Mouse (Mus musculus): ENCODE data around the gene Dixdc1. TPM values are rescaled to one million over a fixed set of nuclear protein-coding genes. Genes with fewer than 3 reads are reported as not detected.

The Dixdc1 gene
- 11.9 and 12.5 TPM in 2 replicates for polyA plus RNA-seq (2014; fragmentation: Nextera tagmentation; extraction: Ambion mirVana)

DNA sequence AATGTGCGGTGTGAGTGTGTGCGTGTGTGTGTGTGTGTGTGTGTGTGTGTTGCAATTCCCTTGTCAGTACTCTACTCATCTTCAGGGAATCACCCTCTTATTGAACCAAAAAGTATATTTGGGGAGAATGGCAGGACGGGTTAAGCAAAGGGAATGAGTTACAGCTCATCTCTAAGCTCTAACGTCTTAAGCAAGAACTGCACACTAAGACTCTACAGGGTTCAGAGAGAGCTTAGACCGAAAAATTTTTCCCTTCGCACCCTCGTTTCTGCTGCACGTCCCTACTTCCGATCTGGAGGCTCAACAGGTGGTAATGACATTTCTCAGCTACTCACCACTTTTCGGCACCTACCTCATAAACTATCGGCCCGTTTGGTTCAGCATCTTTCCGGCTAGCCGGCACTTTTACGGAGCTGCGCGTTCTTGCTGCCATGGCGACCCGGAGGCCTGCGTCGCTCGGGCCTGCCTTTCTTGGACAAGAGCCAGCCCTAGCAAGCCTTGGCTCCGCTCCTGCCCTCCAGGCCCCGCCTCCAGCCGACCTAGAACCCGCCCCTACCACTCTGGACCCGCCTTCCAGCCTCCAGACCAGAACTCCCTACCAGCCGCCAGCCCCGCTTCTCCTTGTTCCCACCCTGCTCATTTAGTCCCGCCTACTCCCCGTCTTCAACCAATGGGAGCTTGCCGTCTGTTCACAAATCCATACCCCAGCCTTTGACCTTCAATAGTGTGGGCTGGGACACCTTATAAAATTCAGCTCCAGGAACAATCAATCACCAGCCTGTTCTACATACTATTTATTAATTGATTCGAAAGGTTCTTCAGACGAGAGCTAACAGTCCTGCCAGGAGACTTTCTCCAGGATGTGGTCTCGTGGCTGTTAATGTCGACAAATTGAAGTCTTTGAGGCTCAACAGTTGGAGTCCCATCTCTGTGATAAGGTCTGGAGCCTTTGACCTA, at the start of gene Dixdc1:
Gene Dixdc1 (minus strand): TSS at position 604 of the 957 bp plus-strand sequence.
- H3K36me3 ChIP-seq (ENCODE audit: control insufficient read depth, insufficient read depth, low read length) = no peaks in the 10 kb centered on the region
- peak; percentile 97 for ATAC-seq (ENCODE audit: insufficient number of reproducible peaks, insufficient read depth, low FRiP score, low read depth)
- H3K27ac ChIP-seq (replicated peaks in 1 of 2; ENCODE audit: control insufficient read depth in 1 of 2, insufficient read depth in 1 of 2, low read depth in 2 of 2, low read length in 2 of 2) = peak within 1 kb of the TSS; percentile 45 to 67; a peak in 3 of 4 replicates
- peaks cover 0 to 17% of the 10 kb centered on the region in 2 experiments; a peak in 2 of 4 replicates for H3K4me1 ChIP-seq (ENCODE audit: control insufficient read depth in 2 of 2, insufficient read depth in 2 of 2, low read length in 2 of 2)
- no peaks in the 10 kb centered on the region for H3K27me3 ChIP-seq (ENCODE audit: control insufficient read depth, insufficient read depth, low read length)
- 11% methylated on average over 36 of the region's 36 CpGs for WGBS
- no peaks in the 10 kb centered on the region for H3K9me3 ChIP-seq (ENCODE audit: control insufficient read depth, low read length)
- peak within 1 kb of the TSS; percentile 70 for H3K4me2 ChIP-seq (ENCODE audit: low read length)
- no peak within 1 kb of the TSS; the same call in 1 of the 2 replicates for H3K9ac ChIP-seq (ENCODE audit: low read length)
- peak within 1 kb of the TSS; percentile 35 to 36 for H3K4me3 ChIP-seq (ENCODE audit: control insufficient read depth in 1 of 2, insufficient read depth in 1 of 2, low read depth in 1 of 2, low read length in 2 of 2)

DNA sequence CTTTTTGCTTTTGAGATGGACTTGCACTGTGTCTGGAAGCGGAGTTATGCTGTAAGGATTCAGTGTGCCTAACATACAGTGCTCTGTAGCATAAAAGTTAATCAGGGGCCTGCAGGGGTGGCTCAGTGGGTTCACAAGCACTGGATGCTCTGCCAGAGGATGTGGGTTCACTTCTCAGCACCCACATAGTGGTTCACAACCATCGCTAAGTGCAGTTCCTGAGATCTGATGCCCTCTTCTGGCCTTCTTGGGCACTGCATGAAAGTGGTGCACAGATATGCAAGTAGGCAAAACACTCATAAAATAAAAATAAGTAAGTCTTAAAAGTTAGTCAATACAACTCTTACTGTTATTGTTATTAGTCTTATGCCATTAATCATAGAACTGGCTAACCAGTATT, 42.8 kb upstream of the Dixdc1 start:
- no peak overlapping the region for H3K27ac ChIP-seq (replicated peaks in 1 of 2; ENCODE audit: control insufficient read depth in 1 of 2, insufficient read depth in 1 of 2, low read depth in 2 of 2, low read length in 2 of 2)
- no peaks in the 10 kb centered on the region for H3K27me3 ChIP-seq (ENCODE audit: control insufficient read depth, insufficient read depth, low read length)
- 77% methylated on average over 2 of the region's 2 CpGs for WGBS
- ATAC-seq (ENCODE audit: insufficient number of reproducible peaks, insufficient read depth, low FRiP score, low read depth) = no peak
- no peak overlapping the region for H3K4me3 ChIP-seq (ENCODE audit: control insufficient read depth in 1 of 2, insufficient read depth in 1 of 2, low read depth in 1 of 2, low read length in 2 of 2)
- H3K4me2 ChIP-seq (ENCODE audit: low read length) = no peak overlapping the region
- H3K4me1 ChIP-seq (ENCODE audit: control insufficient read depth in 2 of 2, insufficient read depth in 2 of 2, low read length in 2 of 2) = no peaks in the 10 kb centered on the region
- peaks cover 84% of the 10 kb centered on the region for H3K36me3 ChIP-seq (ENCODE audit: control insufficient read depth, insufficient read depth, low read length)
- H3K9ac ChIP-seq (ENCODE audit: low read length) = no peak overlapping the region
- no peaks in the 10 kb centered on the region for H3K9me3 ChIP-seq (ENCODE audit: control insufficient read depth, low read length)

DNA sequence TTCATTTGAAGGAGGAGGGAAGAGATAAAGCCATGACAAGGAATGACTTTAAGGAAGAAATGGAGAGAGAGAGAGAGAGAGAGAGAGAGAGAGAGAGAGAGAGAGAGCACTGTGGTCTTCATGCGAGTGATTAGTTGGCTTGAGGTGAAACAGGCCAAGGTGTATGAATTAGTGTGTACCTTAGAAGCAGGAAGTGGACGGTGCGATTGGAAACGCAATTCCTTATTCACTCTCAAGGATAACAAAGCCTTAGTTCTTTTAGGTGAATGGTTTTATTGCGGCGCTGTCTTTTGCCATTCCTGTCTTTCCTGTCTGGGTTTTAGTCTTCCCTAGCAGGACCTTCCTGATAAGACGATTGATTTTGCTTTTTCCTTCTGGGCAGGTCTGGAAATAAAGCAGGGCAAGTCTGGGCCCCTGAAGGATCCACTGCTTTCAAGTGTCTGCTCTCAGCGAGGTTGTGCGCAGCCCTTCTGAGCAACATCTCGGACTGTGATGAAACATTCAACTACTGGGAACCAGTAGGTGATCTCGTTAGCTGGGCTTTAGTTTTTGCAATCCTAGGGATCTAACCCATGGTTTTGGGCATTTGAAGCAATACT, 36.9 kb upstream of the Dixdc1 start:
- Histone ChIP-seq H3K36me3 (ENCODE audit: control insufficient read depth, insufficient read depth, low read length) (peaks cover 41% of the 10 kb centered on the region), H3K4me2 (ENCODE audit: low read length) (peak overlapping the region; percentile 82), H3K27me3 (ENCODE audit: control insufficient read depth, insufficient read depth, low read length) (no peaks in the 10 kb centered on the region), H3K9ac (ENCODE audit: low read length) (peak overlapping the region; percentile 91), H3K27ac (replicated peaks in 1 of 2; ENCODE audit: control insufficient read depth in 1 of 2, insufficient read depth in 1 of 2, low read depth in 2 of 2, low read length in 2 of 2) (0 out of 4 replicates have a peak overlapping the region, but pooled peaks of 1 of the 2 experiments have one; percentile 51), H3K4me3 (ENCODE audit: control insufficient read depth in 1 of 2, insufficient read depth in 1 of 2, low read depth in 1 of 2, low read length in 2 of 2) (peak overlapping the region; percentile 92), H3K9me3 (ENCODE audit: control insufficient read depth, low read length) (no peaks in the 10 kb centered on the region), H3K4me1 (ENCODE audit: control insufficient read depth in 2 of 2, insufficient read depth in 2 of 2, low read length in 2 of 2) (peaks cover 2 to 17% of the 10 kb centered on the region in 2 experiments; a peak in 2 of 4 replicates)
- ATAC-seq (ENCODE audit: insufficient number of reproducible peaks, insufficient read depth, low FRiP score, low read depth) = no peak
- WGBS = 58% methylated on average over 11 of the region's 11 CpGs

DNA sequence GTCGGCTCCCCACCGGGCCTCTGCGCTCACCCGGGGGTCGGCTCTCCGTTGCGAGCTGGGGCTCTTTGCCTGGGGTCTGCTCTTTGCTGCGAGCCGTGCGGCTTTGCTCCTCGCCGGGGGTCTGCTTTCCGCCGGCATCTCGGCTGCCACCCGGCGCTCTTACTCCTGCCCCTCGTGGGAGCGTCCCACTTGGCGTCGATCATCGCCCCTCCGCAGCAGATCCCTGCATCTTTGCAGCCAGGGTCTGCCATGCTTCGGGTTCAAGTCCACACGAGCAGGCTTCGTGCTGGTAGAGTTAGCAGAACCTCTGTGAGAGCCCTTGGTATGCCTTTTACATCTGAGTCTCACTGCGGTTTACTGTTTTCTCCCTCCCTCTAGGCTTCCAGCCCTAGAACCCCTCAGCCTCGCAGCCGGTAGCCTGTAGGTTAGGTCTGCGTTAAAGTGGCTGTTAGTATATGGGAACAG, 36.4 kb upstream of the Dixdc1 start:
- H3K27me3 ChIP-seq (ENCODE audit: control insufficient read depth, insufficient read depth, low read length) = no peaks in the 10 kb centered on the region
- peak overlapping the region; percentile 91 for H3K9ac ChIP-seq (ENCODE audit: low read length)
- no peaks in the 10 kb centered on the region for H3K9me3 ChIP-seq (ENCODE audit: control insufficient read depth, low read length)
- peak overlapping the region in 1 of 2 experiments; percentile 51; a peak in 1 of 4 replicates for H3K27ac ChIP-seq (replicated peaks in 1 of 2; ENCODE audit: control insufficient read depth in 1 of 2, insufficient read depth in 1 of 2, low read depth in 2 of 2, low read length in 2 of 2)
- under 1% methylated on average over 28 of the region's 30 CpGs for WGBS
- peaks cover 2 to 17% of the 10 kb centered on the region in 2 experiments; a peak in 2 of 4 replicates for H3K4me1 ChIP-seq (ENCODE audit: control insufficient read depth in 2 of 2, insufficient read depth in 2 of 2, low read length in 2 of 2)
- H3K36me3 ChIP-seq (ENCODE audit: control insufficient read depth, insufficient read depth, low read length) = peaks cover 38% of the 10 kb centered on the region
- peak overlapping the region; percentile 92 for H3K4me3 ChIP-seq (ENCODE audit: control insufficient read depth in 1 of 2, insufficient read depth in 1 of 2, low read depth in 1 of 2, low read length in 2 of 2)
- H3K4me2 ChIP-seq (ENCODE audit: low read length) = peak overlapping the region; percentile 82
- ATAC-seq (ENCODE audit: insufficient number of reproducible peaks, insufficient read depth, low FRiP score, low read depth) = peak; percentile 51; the same call in 1 of the 2 replicates

DNA sequence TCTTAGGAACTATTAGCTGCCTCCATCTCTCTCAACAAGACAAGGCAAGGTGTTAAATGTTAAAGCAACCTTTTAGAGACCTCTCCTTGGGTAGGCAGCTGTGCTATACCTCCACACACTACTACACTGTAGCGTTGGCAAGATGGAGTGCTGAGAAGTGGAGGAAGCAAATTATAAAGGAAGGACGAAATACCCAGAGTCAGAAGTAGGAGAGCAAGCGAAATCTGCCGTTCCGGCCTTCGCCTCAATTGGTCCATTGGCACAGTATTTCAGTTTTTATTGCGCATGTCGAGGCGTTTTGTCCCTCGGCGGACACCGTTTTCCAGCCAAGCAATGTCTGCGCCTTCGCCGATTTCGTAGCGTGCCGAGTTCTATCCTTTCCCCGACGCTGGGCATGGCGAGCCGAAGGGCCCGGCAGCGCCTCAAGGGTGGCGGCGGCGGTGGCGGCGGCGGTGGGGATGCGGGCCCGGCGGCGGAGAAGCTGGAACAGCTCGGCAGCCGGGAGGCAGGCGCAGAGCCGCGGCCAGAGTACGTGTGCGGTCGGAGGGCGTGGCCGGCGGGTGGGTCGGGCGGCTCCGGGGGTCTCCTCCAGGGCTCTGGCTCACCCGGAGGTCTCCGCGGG, 35.8 kb upstream of the Dixdc1 start, which contains the start of the genes Alg9 and 1110032A03Rik:
Gene Alg9 (plus strand): TSS at position 29 of the 622 bp plus-strand sequence.
Gene 1110032A03Rik (minus strand): TSS at position 530 of the 622 bp plus-strand sequence.
- Histone ChIP-seq H3K9me3 (ENCODE audit: control insufficient read depth, low read length) (no peaks in the 10 kb centered on the region), H3K4me2 (ENCODE audit: low read length) (peak within 1 kb of the TSS; percentile 82), H3K9ac (ENCODE audit: low read length) (peak within 1 kb of the TSS; percentile 91), H3K4me3 (ENCODE audit: control insufficient read depth in 1 of 2, insufficient read depth in 1 of 2, low read depth in 1 of 2, low read length in 2 of 2) (peak within 1 kb of the TSS; percentile 92), H3K27me3 (ENCODE audit: control insufficient read depth, insufficient read depth, low read length) (no peaks in the 10 kb centered on the region), H3K27ac (replicated peaks in 1 of 2; ENCODE audit: control insufficient read depth in 1 of 2, insufficient read depth in 1 of 2, low read depth in 2 of 2, low read length in 2 of 2) (peak within 1 kb of the TSS; percentile 25 to 51; a peak in 1 of 4 replicates), H3K4me1 (ENCODE audit: control insufficient read depth in 2 of 2, insufficient read depth in 2 of 2, low read length in 2 of 2) (peaks cover 2 to 17% of the 10 kb centered on the region in 2 experiments; a peak in 2 of 4 replicates), H3K36me3 (ENCODE audit: control insufficient read depth, insufficient read depth, low read length) (peaks cover 35% of the 10 kb centered on the region)
- peak; percentile 66 for ATAC-seq (ENCODE audit: insufficient number of reproducible peaks, insufficient read depth, low FRiP score, low read depth)
- WGBS = 0% methylated on average over 42 of the region's 51 CpGs

DNA sequence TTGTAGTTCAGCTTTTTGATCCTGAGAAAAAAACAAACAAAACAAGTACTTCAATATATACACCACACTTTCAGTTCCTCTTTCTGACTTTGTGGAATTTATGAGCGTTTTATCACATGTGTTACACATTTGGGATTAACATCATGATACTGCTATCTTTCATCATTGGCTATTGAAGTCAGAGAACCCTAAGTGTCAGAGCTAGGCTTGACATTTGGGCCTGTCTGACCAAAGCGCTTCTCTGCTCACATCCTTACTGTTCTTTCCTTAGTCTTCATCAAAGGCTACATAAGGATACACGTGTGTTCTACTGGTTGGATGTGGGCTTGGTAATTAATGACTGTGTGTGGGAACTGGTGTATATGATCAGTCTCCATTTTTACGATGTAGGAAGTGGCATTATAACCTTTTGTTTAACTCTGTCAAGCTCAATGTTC, 34.7 kb upstream of the Dixdc1 start:
- no peak overlapping the region; the same call in 1 of the 2 replicates for H3K9ac ChIP-seq (ENCODE audit: low read length)
- H3K27me3 ChIP-seq (ENCODE audit: control insufficient read depth, insufficient read depth, low read length) = no peaks in the 10 kb centered on the region
- WGBS = 75% methylated on average over 4 of the region's 4 CpGs
- H3K9me3 ChIP-seq (ENCODE audit: control insufficient read depth, low read length) = no peaks in the 10 kb centered on the region
- no peak for ATAC-seq (ENCODE audit: insufficient number of reproducible peaks, insufficient read depth, low FRiP score, low read depth)
- H3K4me3 ChIP-seq (ENCODE audit: control insufficient read depth in 1 of 2, insufficient read depth in 1 of 2, low read depth in 1 of 2, low read length in 2 of 2) = no peak overlapping the region
- H3K4me2 ChIP-seq (ENCODE audit: low read length) = peak overlapping the region; percentile 82
- no peak overlapping the region for H3K27ac ChIP-seq (replicated peaks in 1 of 2; ENCODE audit: control insufficient read depth in 1 of 2, insufficient read depth in 1 of 2, low read depth in 2 of 2, low read length in 2 of 2)
- peaks cover 24% of the 10 kb centered on the region for H3K36me3 ChIP-seq (ENCODE audit: control insufficient read depth, insufficient read depth, low read length)
- H3K4me1 ChIP-seq (ENCODE audit: control insufficient read depth in 2 of 2, insufficient read depth in 2 of 2, low read length in 2 of 2) = peaks cover 2 to 23% of the 10 kb centered on the region in 2 experiments; a peak in 3 of 4 replicates

DNA sequence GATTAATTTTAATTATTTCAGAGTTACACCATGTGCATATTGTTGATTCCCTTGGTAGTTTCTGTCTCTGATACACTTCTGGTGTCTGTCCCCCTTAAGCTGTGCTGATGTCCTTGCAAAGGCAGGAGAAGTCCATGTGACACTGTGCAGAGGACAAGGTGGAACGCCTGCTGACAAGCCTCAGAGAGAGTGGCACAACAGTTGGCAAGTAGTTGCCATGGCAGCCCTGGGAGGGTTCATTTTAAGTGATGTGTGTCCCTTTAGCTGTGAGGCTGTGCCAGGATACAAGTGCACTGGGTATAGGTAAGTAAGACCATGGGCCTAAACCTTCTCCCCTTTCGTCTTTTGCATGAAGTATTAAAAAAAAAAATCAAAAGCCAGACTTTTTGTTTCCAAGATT, 30.7 kb upstream of the Dixdc1 start:
- no peak for ATAC-seq (ENCODE audit: insufficient number of reproducible peaks, insufficient read depth, low FRiP score, low read depth)
- WGBS = 72% methylated on average over 2 of the region's 2 CpGs

More for the DNA sequence above, 30.7 kb upstream of the Dixdc1 start:
- Histone ChIP-seq H3K27me3 (ENCODE audit: control insufficient read depth, insufficient read depth, low read length) (no peaks in the 10 kb centered on the region), H3K4me2 (ENCODE audit: low read length) (no peak overlapping the region), H3K27ac (replicated peaks in 1 of 2; ENCODE audit: control insufficient read depth in 1 of 2, insufficient read depth in 1 of 2, low read depth in 2 of 2, low read length in 2 of 2) (no peak overlapping the region), H3K9ac (ENCODE audit: low read length) (no peak overlapping the region), H3K4me1 (ENCODE audit: control insufficient read depth in 2 of 2, insufficient read depth in 2 of 2, low read length in 2 of 2) (peaks cover 2 to 23% of the 10 kb centered on the region in 2 experiments; a peak in 3 of 4 replicates), H3K36me3 (ENCODE audit: control insufficient read depth, insufficient read depth, low read length) (peaks cover 21% of the 10 kb centered on the region), H3K9me3 (ENCODE audit: control insufficient read depth, low read length) (no peaks in the 10 kb centered on the region), H3K4me3 (ENCODE audit: control insufficient read depth in 1 of 2, insufficient read depth in 1 of 2, low read depth in 1 of 2, low read length in 2 of 2) (no peak overlapping the region)

Measured in heart, embryonic 14.5 days (tissue).